Mouse (Mus musculus) liver, adult 2 months (tissue): Measurements from ENCODE around the gene Sap25.

Experiments
- CTCF ChIP-seq: fragments of 200-500 bp; IDR thresholded peaks from 2 replicates; pipeline ENCODE4 v1.5.1; 2011; ENCODE audit warnings: low read depth, low read length, control low read depth
- POLR2A ChIP-seq: fragments of 200-500 bp; IDR thresholded peaks from 2 replicates; pipeline ENCODE4 v1.6.1; 2011; ENCODE audit warnings: low read length, control low read depth; ENCODE audit not compliant: insufficient read depth; ENCODE audit errors: extremely low read depth

DNA sequence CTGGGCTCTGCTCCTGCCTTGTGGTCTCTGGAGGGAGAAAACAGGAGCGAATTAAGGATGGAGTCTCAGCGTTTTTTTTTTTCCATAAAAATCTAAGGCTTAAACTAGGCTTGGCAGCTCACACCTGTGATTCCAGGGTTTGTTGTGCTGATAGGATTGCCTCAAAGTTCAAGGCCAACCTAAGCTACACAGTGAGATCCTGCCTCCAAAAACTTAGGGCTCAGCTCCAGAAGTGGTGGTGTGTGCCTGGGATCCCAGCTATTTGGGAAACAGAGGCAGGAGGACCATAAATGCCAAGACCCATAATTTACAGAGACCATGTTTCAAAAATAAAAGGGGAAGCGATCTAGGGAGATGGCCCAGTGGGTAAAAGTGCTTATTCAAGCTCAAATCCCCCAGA is 31.8 kb upstream of the Sap25 start:
- TF ChIP-seq CTCF (no peak), POLR2A (no peak)
